Mouse (Mus musculus): ENCODE measurements around the gene Pum3. TPM values are rescaled to one million over a fixed set of nuclear protein-coding genes. Genes with fewer than 3 reads are reported as not detected.

Gene Pum3
- polyA plus RNA-seq (2012; rRNA removed), result 27.6 and 33.1 TPM in 2 replicates

- peak; percentile 100 for DNase-seq (ENCODE audit: low read depth)
- TF ChIP-seq CTCF (IDR thresholded peaks at IDR 0.05; ENCODE audit: borderline replicate concordance, extremely low read depth, insufficient read depth, insufficient read length), result no peak
- TF ChIP-seq POLR2A (IDR thresholded peaks at IDR 0.05; ENCODE audit: borderline replicate concordance, extremely low read depth, insufficient read depth, insufficient read length, poor library complexity, severe bottlenecking), result peak; percentile 76; the same call in 1 of the 2 replicates
Observed at GRCm38 (mm10) chr19:27429745-27430251, at the start of gene Pum3. Gene Pum3, minus strand, starts transcription at chr19:27429825.

GRCm38 (mm10) chr19:27466691-27467090, 37.1 kb upstream of the Pum3 start:
- no peak for TF ChIP-seq CTCF (IDR thresholded peaks at IDR 0.05; ENCODE audit: borderline replicate concordance, extremely low read depth, insufficient read depth, insufficient read length)
- TF ChIP-seq POLR2A (IDR thresholded peaks at IDR 0.05; ENCODE audit: borderline replicate concordance, extremely low read depth, insufficient read depth, insufficient read length, poor library complexity, severe bottlenecking), result no peak
- DNase-seq (ENCODE audit: low read depth), result no peak

GRCm38 (mm10) chr19:27462656-27463055, 33.0 kb upstream of the Pum3 start:
- TF ChIP-seq POLR2A (IDR thresholded peaks at IDR 0.05; ENCODE audit: borderline replicate concordance, extremely low read depth, insufficient read depth, insufficient read length, poor library complexity, severe bottlenecking) (no peak), CTCF (IDR thresholded peaks at IDR 0.05; ENCODE audit: borderline replicate concordance, extremely low read depth, insufficient read depth, insufficient read length) (no peak)
- peak; percentile 51 for DNase-seq (ENCODE audit: low read depth)

GRCm38 (mm10) chr19:27450458-27450857, 20.8 kb upstream of the Pum3 start:
- DNase-seq (ENCODE audit: low read depth), result peak; percentile 90

GRCm38 (mm10) chr19:27447515-27447914, 17.9 kb upstream of the Pum3 start:
- DNase-seq (ENCODE audit: low read depth), result peak; percentile 87
- peak; percentile 84; the same call in 1 of the 2 replicates for TF ChIP-seq CTCF (IDR thresholded peaks at IDR 0.05; ENCODE audit: borderline replicate concordance, extremely low read depth, insufficient read depth, insufficient read length)
- no peak for TF ChIP-seq POLR2A (IDR thresholded peaks at IDR 0.05; ENCODE audit: borderline replicate concordance, extremely low read depth, insufficient read depth, insufficient read length, poor library complexity, severe bottlenecking)

More at GRCm38 (mm10) chr19:27450458-27450857, 20.8 kb upstream of the Pum3 start:
- TF ChIP-seq CTCF (IDR thresholded peaks at IDR 0.05; ENCODE audit: borderline replicate concordance, extremely low read depth, insufficient read depth, insufficient read length) (peak; percentile 93), POLR2A (IDR thresholded peaks at IDR 0.05; ENCODE audit: borderline replicate concordance, extremely low read depth, insufficient read depth, insufficient read length, poor library complexity, severe bottlenecking) (no peak)

GRCm38 (mm10) chr19:27441106-27441505, 11.5 kb upstream of the Pum3 start:
- TF ChIP-seq POLR2A (IDR thresholded peaks at IDR 0.05; ENCODE audit: borderline replicate concordance, extremely low read depth, insufficient read depth, insufficient read length, poor library complexity, severe bottlenecking) (no peak), CTCF (IDR thresholded peaks at IDR 0.05; ENCODE audit: borderline replicate concordance, extremely low read depth, insufficient read depth, insufficient read length) (no peak)
- no peak for DNase-seq (ENCODE audit: low read depth)

GRCm38 (mm10) chr19:27437982-27438652, 8.5 kb upstream of the Pum3 start:
- DNase-seq (ENCODE audit: low read depth), result no peak
- TF ChIP-seq POLR2A (IDR thresholded peaks at IDR 0.05; ENCODE audit: borderline replicate concordance, extremely low read depth, insufficient read depth, insufficient read length, poor library complexity, severe bottlenecking), result no peak
- TF ChIP-seq CTCF (IDR thresholded peaks at IDR 0.05; ENCODE audit: borderline replicate concordance, extremely low read depth, insufficient read depth, insufficient read length), result no peak

- TF ChIP-seq CTCF (IDR thresholded peaks at IDR 0.05; ENCODE audit: borderline replicate concordance, extremely low read depth, insufficient read depth, insufficient read length), result no peak
- no peak for TF ChIP-seq POLR2A (IDR thresholded peaks at IDR 0.05; ENCODE audit: borderline replicate concordance, extremely low read depth, insufficient read depth, insufficient read length, poor library complexity, severe bottlenecking)
- no peak for DNase-seq (ENCODE audit: low read depth)
Observed at GRCm38 (mm10) chr19:27430406-27430805, 781 bp upstream of the Pum3 start.

GRCm38 (mm10) chr19:27429281-27429680, 344 bp downstream of the Pum3 start:
- TF ChIP-seq CTCF (IDR thresholded peaks at IDR 0.05; ENCODE audit: borderline replicate concordance, extremely low read depth, insufficient read depth, insufficient read length), result no peak
- TF ChIP-seq POLR2A (IDR thresholded peaks at IDR 0.05; ENCODE audit: borderline replicate concordance, extremely low read depth, insufficient read depth, insufficient read length, poor library complexity, severe bottlenecking), result no peak
- DNase-seq (ENCODE audit: low read depth), result no peak

GRCm38 (mm10) chr19:27427865-27428264, 1.8 kb downstream of the Pum3 start:
- no peak for DNase-seq (ENCODE audit: low read depth)
- TF ChIP-seq POLR2A (IDR thresholded peaks at IDR 0.05; ENCODE audit: borderline replicate concordance, extremely low read depth, insufficient read depth, insufficient read length, poor library complexity, severe bottlenecking), result no peak
- no peak for TF ChIP-seq CTCF (IDR thresholded peaks at IDR 0.05; ENCODE audit: borderline replicate concordance, extremely low read depth, insufficient read depth, insufficient read length)

GRCm38 (mm10) chr19:27426451-27426850, 3.2 kb downstream of the Pum3 start:
- DNase-seq (ENCODE audit: low read depth), result peak; percentile 48
- TF ChIP-seq CTCF (IDR thresholded peaks at IDR 0.05; ENCODE audit: borderline replicate concordance, extremely low read depth, insufficient read depth, insufficient read length) (no peak), POLR2A (IDR thresholded peaks at IDR 0.05; ENCODE audit: borderline replicate concordance, extremely low read depth, insufficient read depth, insufficient read length, poor library complexity, severe bottlenecking) (no peak)

- TF ChIP-seq POLR2A (IDR thresholded peaks at IDR 0.05; ENCODE audit: borderline replicate concordance, extremely low read depth, insufficient read depth, insufficient read length, poor library complexity, severe bottlenecking), result no peak
- peak; percentile 64; the same call in 1 of the 2 replicates for TF ChIP-seq CTCF (IDR thresholded peaks at IDR 0.05; ENCODE audit: borderline replicate concordance, extremely low read depth, insufficient read depth, insufficient read length)
- peak; percentile 67 for DNase-seq (ENCODE audit: low read depth)
Observed at GRCm38 (mm10) chr19:27425656-27426055, 4.0 kb downstream of the Pum3 start.

Data from brain, embryonic 14.5 days (tissue).